Mouse (Mus musculus): ENCODE data around the gene Chrna10. TPM values are rescaled to one million over a fixed set of nuclear protein-coding genes. Genes with fewer than 3 reads are reported as not detected.

Gene Chrna10
- polyA plus RNA-seq, 1 experiment, result 0.07 TPM

GRCm38 (mm10) chr7:102064655-102065045, 52.0 kb downstream of the Chrna10 start:
- peak overlapping the region; percentile 78 for H3K27ac ChIP-seq (ENCODE audit: control insufficient read depth, insufficient read depth, low read depth, low read length)
- TF ChIP-seq CTCF (IDR thresholded peaks at IDR 0.05; ENCODE audit: control insufficient read depth, insufficient read depth, insufficient replicate concordance, low read depth, low read length) (no peak), POLR2A (IDR thresholded peaks at IDR 0.05; ENCODE audit: control insufficient read depth, low read depth, low read length) (no peak)
- H3K4me3 ChIP-seq (ENCODE audit: control insufficient read depth, low read depth, low read length), result peak overlapping the region; percentile 87
- no peaks in the 10 kb centered on the region for H3K36me3 ChIP-seq (ENCODE audit: control insufficient read depth, insufficient read depth, low read length)
- no peaks in the 10 kb centered on the region for H3K27me3 ChIP-seq (ENCODE audit: control insufficient read depth, insufficient read depth, low read length)
- peaks cover 4% of the 10 kb centered on the region for H3K4me1 ChIP-seq (ENCODE audit: control insufficient read depth, insufficient read depth, low read length)

DNA sequence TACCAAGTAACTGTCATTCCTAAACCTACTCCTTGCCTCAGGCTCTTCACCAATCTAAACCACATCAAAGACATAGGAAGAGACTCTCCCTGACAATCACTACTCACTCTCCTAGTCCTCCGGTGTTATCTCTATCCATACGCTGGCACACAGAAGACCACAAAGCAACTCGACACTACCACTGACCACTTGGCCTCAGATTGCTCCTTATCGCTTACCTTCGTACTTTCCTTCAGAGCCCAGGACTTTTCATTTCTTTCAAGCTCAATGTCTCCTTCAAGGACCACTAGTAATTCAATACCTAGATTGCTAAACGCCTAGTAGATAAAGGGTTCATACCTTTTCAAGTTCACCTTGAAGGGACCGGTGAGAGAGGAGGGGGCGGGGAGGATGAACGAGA, 52.7 kb downstream of the Chrna10 start:
- peak overlapping the region; percentile 87 for H3K4me3 ChIP-seq (ENCODE audit: control insufficient read depth, low read depth, low read length)
- peaks cover 4% of the 10 kb centered on the region for H3K4me1 ChIP-seq (ENCODE audit: control insufficient read depth, insufficient read depth, low read length)
- H3K27me3 ChIP-seq (ENCODE audit: control insufficient read depth, insufficient read depth, low read length), result no peaks in the 10 kb centered on the region
- TF ChIP-seq POLR2A (IDR thresholded peaks at IDR 0.05; ENCODE audit: control insufficient read depth, low read depth, low read length) (no peak), CTCF (IDR thresholded peaks at IDR 0.05; ENCODE audit: control insufficient read depth, insufficient read depth, insufficient replicate concordance, low read depth, low read length) (no peak)
- no peak overlapping the region for H3K27ac ChIP-seq (ENCODE audit: control insufficient read depth, insufficient read depth, low read depth, low read length)
- H3K36me3 ChIP-seq (ENCODE audit: control insufficient read depth, insufficient read depth, low read length), result no peaks in the 10 kb centered on the region

- H3K36me3 ChIP-seq (ENCODE audit: control insufficient read depth, insufficient read depth, low read length), result no peaks in the 10 kb centered on the region
- H3K27me3 ChIP-seq (ENCODE audit: control insufficient read depth, insufficient read depth, low read length), result no peaks in the 10 kb centered on the region
- no peak overlapping the region for H3K4me3 ChIP-seq (ENCODE audit: control insufficient read depth, low read depth, low read length)
- H3K4me1 ChIP-seq (ENCODE audit: control insufficient read depth, insufficient read depth, low read length), result peaks cover 4% of the 10 kb centered on the region
- no peak for TF ChIP-seq POLR2A (IDR thresholded peaks at IDR 0.05; ENCODE audit: control insufficient read depth, low read depth, low read length)
- TF ChIP-seq CTCF (IDR thresholded peaks at IDR 0.05; ENCODE audit: control insufficient read depth, insufficient read depth, insufficient replicate concordance, low read depth, low read length), result no peak
- no peak overlapping the region for H3K27ac ChIP-seq (ENCODE audit: control insufficient read depth, insufficient read depth, low read depth, low read length)
These were observed 54.4 kb downstream of the Chrna10 start for GRCm38 (mm10) chr7:102062203-102062602.

DNA sequence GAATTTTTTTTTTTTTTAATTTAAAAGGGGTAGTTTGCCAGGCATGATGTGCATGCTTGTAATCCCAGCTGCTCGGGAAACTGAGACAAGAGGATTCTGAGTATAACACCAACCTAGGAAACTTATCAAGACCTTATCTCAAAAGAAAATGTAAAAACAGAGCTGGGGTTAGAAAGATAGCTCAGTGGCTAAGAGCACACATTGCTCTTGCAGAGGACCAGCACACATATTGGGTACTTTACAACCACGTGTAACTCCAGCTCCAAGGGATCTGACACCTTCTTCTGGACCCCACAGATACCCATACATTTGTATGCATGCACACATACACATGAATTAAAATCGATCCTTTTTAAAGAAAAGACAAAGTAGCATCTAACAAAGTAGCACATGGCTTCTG, 55.3 kb downstream of the Chrna10 start:
- H3K4me3 ChIP-seq (ENCODE audit: control insufficient read depth, low read depth, low read length), result no peak overlapping the region
- no peak overlapping the region for H3K27ac ChIP-seq (ENCODE audit: control insufficient read depth, insufficient read depth, low read depth, low read length)
- H3K4me1 ChIP-seq (ENCODE audit: control insufficient read depth, insufficient read depth, low read length), result peaks cover 2% of the 10 kb centered on the region; the same call in 1 of the 2 replicates
- no peaks in the 10 kb centered on the region for H3K36me3 ChIP-seq (ENCODE audit: control insufficient read depth, insufficient read depth, low read length)
- no peak for TF ChIP-seq POLR2A (IDR thresholded peaks at IDR 0.05; ENCODE audit: control insufficient read depth, low read depth, low read length)
- no peak for TF ChIP-seq CTCF (IDR thresholded peaks at IDR 0.05; ENCODE audit: control insufficient read depth, insufficient read depth, insufficient replicate concordance, low read depth, low read length)
- H3K27me3 ChIP-seq (ENCODE audit: control insufficient read depth, insufficient read depth, low read length), result no peaks in the 10 kb centered on the region

Other genes with a start within 250 kb of the Chrna10 start
- gene Folr1, start 246.0 kb downstream of the Chrna10 start, polyA plus RNA-seq (2012; rRNA removed), result 25.5 and 28.5 TPM in 2 replicates
- gene Lamtor1, start 210.9 kb downstream of the Chrna10 start, polyA plus RNA-seq (2012; rRNA removed), result 52.2 and 53.8 TPM in 2 replicates
- gene Tomt, start 210.5 kb downstream of the Chrna10 start, polyA plus RNA-seq (2012; rRNA removed), result 1.4 and 2.0 TPM in 2 replicates
- 1,236 and 1,353 TPM in 2 replicates for gene Lrrc51, start 182.9 kb downstream of the Chrna10 start, polyA plus RNA-seq (2012; rRNA removed)
- gene Numa1, start 182.7 kb downstream of the Chrna10 start, polyA plus RNA-seq (2012; rRNA removed), result 20.8 and 21.9 TPM in 2 replicates
- 3.3 and 4.2 TPM in 2 replicates for gene Il18bp, start 98.1 kb downstream of the Chrna10 start, polyA plus RNA-seq (2012; rRNA removed)
- gene Rnf121, start 51.4 kb downstream of the Chrna10 start, polyA plus RNA-seq (2012; rRNA removed), result 34.9 and 38.0 TPM in 2 replicates
- gene Xndc1, start 51.3 kb downstream of the Chrna10 start, polyA plus RNA-seq (2012; rRNA removed), result 47.9 and 54.6 TPM in 2 replicates
- gene Xntrpc, start 51.1 kb downstream of the Chrna10 start, polyA plus RNA-seq (2012; rRNA removed), result 5.5 and 7.4 TPM in 2 replicates
- not detected in 2 replicates for gene Trpc2, start 33.7 kb downstream of the Chrna10 start, polyA plus RNA-seq (2012; rRNA removed)
- 6.7 and 9.4 TPM in 2 replicates for gene Art1, start 15.1 kb downstream of the Chrna10 start, polyA plus RNA-seq (2012; rRNA removed)
- 65.1 and 76.0 TPM in 2 replicates for gene Art5, start 7.3 kb downstream of the Chrna10 start, polyA plus RNA-seq (2012; rRNA removed)
- 126 and 133 TPM in 2 replicates for gene Nup98, start 93.3 kb upstream of the Chrna10 start, polyA plus RNA-seq (2012; rRNA removed)
- gene Pgap2, start 93.4 kb upstream of the Chrna10 start, polyA plus RNA-seq (2012; rRNA removed), result 304 and 321 TPM in 2 replicates
- gene Rhog, start 139.2 kb upstream of the Chrna10 start, polyA plus RNA-seq (2012; rRNA removed), result 11.2 and 13.2 TPM in 2 replicates
- 127 and 130 TPM in 2 replicates for gene Stim1, start 151.0 kb upstream of the Chrna10 start, polyA plus RNA-seq (2012; rRNA removed)